Mouse (Mus musculus) c-Kit-positive CD71-positive TER-119-negative erythroid progenitor cells, embryonic 14.5 days (primary cell): ENCODE results near the gene Ppm1l.

Experiments
- DNase-seq: peaks from one replicate; pipeline ENCODE4 v3.0.0-alpha.2; 2013; ENCODE audit warnings: low read depth

Ppm1l gene

GRCm38 (mm10) chr3:69340486-69340885 lies 23.8 kb downstream of the Ppm1l start:
- DNase-seq: no peak

GRCm38 (mm10) chr3:69340971-69341370 lies 24.3 kb downstream of the Ppm1l start:
- DNase-seq: no peak

GRCm38 (mm10) chr3:69341514-69341913 lies 24.9 kb downstream of the Ppm1l start:
- DNase-seq: no peak

GRCm38 (mm10) chr3:69342247-69342921 lies 25.7 kb downstream of the Ppm1l start:
- DNase-seq: no peak

- DNase-seq: no peak
Observed at GRCm38 (mm10) chr3:69343124-69343523, 26.5 kb downstream of the Ppm1l start.

GRCm38 (mm10) chr3:69346514-69346913 lies 29.9 kb downstream of the Ppm1l start:
- DNase-seq: no peak

GRCm38 (mm10) chr3:69348197-69348920 lies 31.7 kb downstream of the Ppm1l start:
- no peak for DNase-seq

GRCm38 (mm10) chr3:69348921-69349237 lies 32.2 kb downstream of the Ppm1l start:
- DNase-seq: no peak

- DNase-seq: no peak
Observed at GRCm38 (mm10) chr3:69349973-69350372, 33.3 kb downstream of the Ppm1l start.

- DNase-seq: no peak
Observed at GRCm38 (mm10) chr3:69352194-69352593, 35.5 kb downstream of the Ppm1l start.

GRCm38 (mm10) chr3:69354681-69355080 lies 38.0 kb downstream of the Ppm1l start:
- DNase-seq: no peak

GRCm38 (mm10) chr3:69356078-69356665 lies 39.5 kb downstream of the Ppm1l start:
- no peak for DNase-seq

GRCm38 (mm10) chr3:69356781-69357180 lies 40.1 kb downstream of the Ppm1l start:
- DNase-seq: no peak

- DNase-seq: no peak
Observed at GRCm38 (mm10) chr3:69357897-69358619, 41.4 kb downstream of the Ppm1l start.

- no peak for DNase-seq
Observed at GRCm38 (mm10) chr3:69358620-69358964, 41.9 kb downstream of the Ppm1l start.

- no peak for DNase-seq
Observed at GRCm38 (mm10) chr3:69360263-69360895, 43.7 kb downstream of the Ppm1l start.

GRCm38 (mm10) chr3:69361487-69362349 lies 45.1 kb downstream of the Ppm1l start:
- DNase-seq: no peak

GRCm38 (mm10) chr3:69362350-69362790 lies 45.7 kb downstream of the Ppm1l start:
- DNase-seq: no peak

GRCm38 (mm10) chr3:69362906-69363305 lies 46.2 kb downstream of the Ppm1l start:
- no peak for DNase-seq

- DNase-seq: no peak
Observed at GRCm38 (mm10) chr3:69364151-69364550, 47.5 kb downstream of the Ppm1l start.

GRCm38 (mm10) chr3:69367916-69368315 lies 51.3 kb downstream of the Ppm1l start:
- no peak for DNase-seq
